Mouse (Mus musculus) erythroblast, embryonic 14.5 days (primary cell): Measurements from ENCODE around the gene Magi1. TPM values are rescaled to one million over a fixed set of nuclear protein-coding genes. Genes with fewer than 3 reads are reported as not detected.
"Not testable (repeated sequence)": the region's sequence is repeated elsewhere in the genome, so short reads cannot be mapped to it uniquely, and the experiment has no call there.

ENCODE experiments used
- H3K27me3 ChIP-seq: 2 replicates; pipeline ENCODE4 v1.6.1; 2012; ENCODE audit warnings: inconsistent platforms; ENCODE audit not compliant: control insufficient read depth
- H3K36me3 ChIP-seq: 2 replicates; pipeline ENCODE4 v1.6.1; 2012; ENCODE audit warnings: mild to moderate bottlenecking, inconsistent platforms; ENCODE audit not compliant: control insufficient read depth
- H3K4me1 ChIP-seq: 2 replicates; pipeline ENCODE4 v1.6.1; 2012; ENCODE audit warnings: inconsistent platforms; ENCODE audit not compliant: control insufficient read depth
- H3K4me3 ChIP-seq: replicated peaks from 2 replicates; pipeline ENCODE3; 2012; ENCODE audit warnings: moderate library complexity, mild to moderate bottlenecking, inconsistent platforms
- H3K9me3 ChIP-seq: 2 replicates; pipeline ENCODE4 v1.6.1; 2012; ENCODE audit warnings: low read length, inconsistent platforms, mixed read lengths; ENCODE audit not compliant: control insufficient read depth
- GATA1 ChIP-seq: IDR thresholded peaks from 2 replicates; pipeline ENCODE4 v1.6.1; 2012; ENCODE audit warnings: low read length, inconsistent platforms, mixed read lengths
- TAL1 ChIP-seq: IDR thresholded peaks from 3 replicates; pipeline ENCODE4 v1.6.1; 2012; ENCODE audit warnings: low read length, inconsistent platforms, mixed read lengths
- polyA plus RNA-seq: library from polyadenylated mRNA; stranded (reverse); fragments of >175 nt; gene quantifications from 2 replicates; pipeline ENCODE4 v1.2.3, GENCODE M21; 2012

The Magi1 gene
- polyA plus RNA-seq, 1 experiment, result 0.16 TPM

- H3K4me1 ChIP-seq, result no peaks in the 10 kb centered on the region
- H3K9me3 ChIP-seq, result no peaks in the 10 kb centered on the region
- TF ChIP-seq GATA1, result no peak
- TF ChIP-seq TAL1, result no peak
Observed at GRCm38 (mm10) chr6:93661139-93661538, 622.6 kb downstream of the Magi1 start.

GRCm38 (mm10) chr6:93659534-93659933 is 624.2 kb downstream of the Magi1 start:
- TF ChIP-seq GATA1 (no peak), TAL1 (no peak)
- Histone ChIP-seq H3K9me3 (no peaks in the 10 kb centered on the region), H3K4me3 (no peak overlapping the region)

More at GRCm38 (mm10) chr6:93661139-93661538, 622.6 kb downstream of the Magi1 start:
- Histone ChIP-seq H3K36me3 (no peaks in the 10 kb centered on the region), H3K4me3 (no peak overlapping the region), H3K27me3 (no peaks in the 10 kb centered on the region)

GRCm38 (mm10) chr6:93657187-93657974 is 626.3 kb downstream of the Magi1 start:
- no peaks in the 10 kb centered on the region for H3K4me1 ChIP-seq
- H3K4me3 ChIP-seq, result no peak overlapping the region
- no peaks in the 10 kb centered on the region for H3K27me3 ChIP-seq
- TF ChIP-seq TAL1 (no peak), GATA1 (no peak)
- no peaks in the 10 kb centered on the region for H3K9me3 ChIP-seq
- no peaks in the 10 kb centered on the region for H3K36me3 ChIP-seq

More at GRCm38 (mm10) chr6:93659534-93659933, 624.2 kb downstream of the Magi1 start:
- no peaks in the 10 kb centered on the region for H3K27me3 ChIP-seq
- H3K36me3 ChIP-seq, result no peaks in the 10 kb centered on the region
- no peaks in the 10 kb centered on the region for H3K4me1 ChIP-seq

- Histone ChIP-seq H3K9me3 (no peaks in the 10 kb centered on the region), H3K27me3 (no peaks in the 10 kb centered on the region), H3K4me3 (no peak overlapping the region), H3K4me1 (no peaks in the 10 kb centered on the region), H3K36me3 (no peaks in the 10 kb centered on the region)
- TF ChIP-seq GATA1 (no peak), TAL1 (no peak)
Observed at GRCm38 (mm10) chr6:93648581-93649230, 635.0 kb downstream of the Magi1 start.

- not testable (repeated sequence) for H3K4me1 ChIP-seq, H3K4me3 ChIP-seq, H3K9me3 ChIP-seq, H3K36me3 ChIP-seq, H3K27me3 ChIP-seq
Observed at GRCm38 (mm10) chr6:93629735-93630291, 653.9 kb downstream of the Magi1 start.

- Histone ChIP-seq H3K9me3 (no peaks in the 10 kb centered on the region), H3K36me3 (no peaks in the 10 kb centered on the region), H3K27me3 (no peaks in the 10 kb centered on the region), H3K4me1 (no peaks in the 10 kb centered on the region), H3K4me3 (no peak overlapping the region)
- TF ChIP-seq GATA1 (no peak), TAL1 (no peak)
Observed at GRCm38 (mm10) chr6:93627200-93627599, 656.5 kb downstream of the Magi1 start.

Other genes starting within 250 kb of the Magi1 start
- gene Slc25a26, start 216.4 kb upstream of the Magi1 start, polyA plus RNA-seq, result 0.06 and 0.08 TPM in 2 replicates